Mouse (Mus musculus) CH12.LX (cell line): ENCODE data around the gene Opalin. TPM values are rescaled to one million over a fixed set of nuclear protein-coding genes. Genes with fewer than 3 reads are reported as not detected.

Experiments used
- DNase-seq: peaks from one replicate; pipeline ENCODE4 v3.0.0-alpha.2; 2013; ENCODE audit errors: extremely low read depth
- H3K27ac ChIP-seq: 2 replicates; pipeline ENCODE4 v1.5.1; 2012; ENCODE audit warnings: low read depth, mild to moderate bottlenecking, control low read depth, moderate library complexity; ENCODE audit not compliant: insufficient read depth
- H3K27me3 ChIP-seq: replicated peaks from 2 replicates; pipeline ENCODE3; 2012; ENCODE audit warnings: inconsistent platforms
- H3K36me3 ChIP-seq, 2 experiments: replicated peaks in 1 of 2; 2 replicates each; pipeline versions ENCODE3 to v1.6.1; 2012; ENCODE audit warnings: inconsistent platforms in 1 of 2, low read length in 1 of 2, mild to moderate bottlenecking in 1 of 2, mixed read lengths in 1 of 2, moderate library complexity in 1 of 2; ENCODE audit not compliant: control insufficient read depth in 1 of 2, insufficient read depth in 1 of 2
- H3K4me1 ChIP-seq, 2 experiments: 2 replicates each; pipeline ENCODE4 v1.6.1; 2012; ENCODE audit warnings: inconsistent platforms in 1 of 2, moderate library complexity in 1 of 2; ENCODE audit not compliant: insufficient read depth in 2 of 2, control insufficient read depth in 1 of 2
- H3K4me2 ChIP-seq: 2 replicates; pipeline ENCODE4 v1.6.1; 2012; ENCODE audit warnings: low read depth, mild to moderate bottlenecking, control low read depth; ENCODE audit not compliant: poor library complexity, insufficient read depth, severe bottlenecking
- H3K4me3 ChIP-seq, 3 experiments: fragments of 150-350 bp in 1 of 3; sonication (generic) in 1 of 3; replicated peaks in 1 of 3; 2 replicates each; pipeline versions ENCODE3 to v1.5.1; 2011 to 2012; ENCODE audit warnings: low read depth in 2 of 3, low read length in 2 of 3, mild to moderate bottlenecking in 2 of 3, moderate library complexity in 2 of 3, control low read depth in 1 of 3, improper control_type of control experiment in 1 of 3, inconsistent platforms in 1 of 3, mixed read lengths in 1 of 3; ENCODE audit not compliant: poor library complexity in 1 of 3
- H3K79me2 ChIP-seq: replicated peaks from 2 replicates; pipeline ENCODE4 v1.6.1; 2012; ENCODE audit warnings: mild to moderate bottlenecking, moderate library complexity; ENCODE audit not compliant: control insufficient read depth, poor library complexity, insufficient read depth, severe bottlenecking; ENCODE audit errors: extremely low read depth
- H3K9ac ChIP-seq: 2 replicates; pipeline ENCODE4 v1.6.1; 2012; ENCODE audit warnings: low read depth, mild to moderate bottlenecking, control low read depth, moderate library complexity; ENCODE audit not compliant: insufficient read depth
- H3K9me3 ChIP-seq: replicated peaks from 2 replicates; pipeline ENCODE3; 2012; ENCODE audit warnings: low read length, inconsistent platforms, mixed read lengths
- BHLHE40 ChIP-seq: IDR thresholded peaks from 2 replicates; pipeline ENCODE4 v1.6.1; 2011; ENCODE audit warnings: mild to moderate bottlenecking, low read depth, low read length, improper control_type of control experiment
- CHD1 ChIP-seq: IDR thresholded peaks from 2 replicates; pipeline ENCODE4 v1.6.1; 2012; ENCODE audit warnings: low read depth, low read length, improper control_type of control experiment, inconsistent platforms
- CHD2 ChIP-seq: IDR thresholded peaks from 2 replicates; pipeline ENCODE4 v1.6.1; 2011; ENCODE audit warnings: low read length, improper control_type of control experiment
- CTCF ChIP-seq, 2 experiments: IDR thresholded peaks in 1 of 2; conservative IDR thresholded peaks in 1 of 2; 2 replicates each; pipeline ENCODE4 v1.5.1; 2011 to 2012; ENCODE audit warnings: low read depth in 2 of 2, low read length in 2 of 2, improper control_type of control experiment in 1 of 2, inconsistent platforms in 1 of 2, mild to moderate bottlenecking in 1 of 2, moderate library complexity in 1 of 2
- E2F4 ChIP-seq: IDR thresholded peaks from 2 replicates; pipeline ENCODE4 v1.6.1; 2011; ENCODE audit warnings: low read depth, low read length, improper control_type of control experiment; ENCODE audit not compliant: insufficient replicate concordance
- EP300 ChIP-seq: IDR thresholded peaks from 2 replicates; pipeline ENCODE4 v1.6.1; 2011; ENCODE audit warnings: low read length, improper control_type of control experiment
- ETS1 ChIP-seq: conservative IDR thresholded peaks from 2 replicates; pipeline ENCODE4 v1.6.1; 2012; ENCODE audit warnings: low read depth, mild to moderate bottlenecking, inconsistent platforms, low read length, improper control_type of control experiment, moderate library complexity
- IRF4 ChIP-seq: IDR thresholded peaks from 2 replicates; pipeline ENCODE4 v1.6.1; 2014; ENCODE audit warnings: low read depth, mild to moderate bottlenecking, inconsistent platforms, low read length, improper control_type of control experiment
- MAFK ChIP-seq: IDR thresholded peaks from 2 replicates; pipeline ENCODE4 v1.6.1; 2011; ENCODE audit warnings: low read length, improper control_type of control experiment; ENCODE audit not compliant: insufficient replicate concordance
- MAX ChIP-seq: IDR thresholded peaks from 2 replicates; pipeline ENCODE4 v1.6.1; 2011; ENCODE audit warnings: low read length, improper control_type of control experiment
- MAZ ChIP-seq: IDR thresholded peaks from 2 replicates; pipeline ENCODE4 v1.6.1; 2012; ENCODE audit warnings: low read depth, mild to moderate bottlenecking, inconsistent platforms, low read length, improper control_type of control experiment, moderate library complexity
- POLR2A ChIP-seq: IDR thresholded peaks from 2 replicates; pipeline ENCODE4 v1.6.1; 2011; ENCODE audit warnings: low read depth, mild to moderate bottlenecking, improper control_type of control experiment, low read length
- RAD21 ChIP-seq: IDR thresholded peaks from 2 replicates; pipeline ENCODE4 v1.6.1; 2011; ENCODE audit warnings: low read depth, mild to moderate bottlenecking, low read length, improper control_type of control experiment, moderate library complexity
- SIN3A ChIP-seq: IDR thresholded peaks from 2 replicates; pipeline ENCODE4 v1.6.1; 2012; ENCODE audit warnings: low read length, improper control_type of control experiment, inconsistent platforms
- SMC3 ChIP-seq: IDR thresholded peaks from 2 replicates; pipeline ENCODE4 v1.6.1; 2011; ENCODE audit warnings: low read depth, low read length, improper control_type of control experiment
- TBP ChIP-seq: conservative IDR thresholded peaks from 2 replicates; pipeline ENCODE4 v1.6.1; 2011; ENCODE audit warnings: low read depth, low read length, improper control_type of control experiment
- TCF12 ChIP-seq: IDR thresholded peaks from 2 replicates; pipeline ENCODE4 v1.6.1; 2014; ENCODE audit warnings: low read depth, mild to moderate bottlenecking, inconsistent platforms, low read length, improper control_type of control experiment
- USF2 ChIP-seq: conservative IDR thresholded peaks from 2 replicates; pipeline ENCODE4 v1.6.1; 2011; ENCODE audit warnings: low read depth, low read length, improper control_type of control experiment
- ZC3H11A ChIP-seq: IDR thresholded peaks from 2 replicates; pipeline ENCODE4 v1.6.1; 2012; ENCODE audit warnings: low read depth, mild to moderate bottlenecking, inconsistent platforms, low read length, improper control_type of control experiment
- ZKSCAN1 ChIP-seq: IDR thresholded peaks from 2 replicates; pipeline ENCODE4 v1.6.1; 2012; ENCODE audit warnings: low read depth, inconsistent platforms, low read length, improper control_type of control experiment, borderline replicate concordance
- ZMIZ1 ChIP-seq: IDR thresholded peaks from 2 replicates; pipeline ENCODE4 v1.6.1; 2012; ENCODE audit warnings: low read depth, mild to moderate bottlenecking, inconsistent platforms, low read length, improper control_type of control experiment
- dilution Hi-C: fragments of 300-500 bp; cut with MboI; formaldehyde crosslinking; loops from 2 replicates; pipeline ENCODE4 v1.14.3; 2020; ENCODE audit warnings: low sequenced_read_pairs; ENCODE audit not compliant: extremely low pct_unique_long_range_greater_than_20kb, extremely low pct_ligation_motif_present
- in situ Hi-C: fragments of 300-500 bp; cut with MboI; formaldehyde crosslinking; loops from 3 replicates; pipeline ENCODE4 v1.14.3; 2019; ENCODE audit warnings: low sequenced_read_pairs, low pct_ligation_motif_present, low pct_unique_long_range_greater_than_20kb, mixed read lengths
- polyA plus RNA-seq: library from polyadenylated mRNA; unstranded; fragments of >175 nt; gene quantifications from 2 replicates; pipeline ENCODE4 v1.2.1, GENCODE M21; 2012; ENCODE audit warnings: low read depth; ENCODE audit not compliant: insufficient read length
- total RNA-seq, 2 experiments: library from RNA; depleted of rRNA; stranded (reverse); fragments of 300-350 nt in 1 of 2; fragments of >200 nt in 1 of 2; gene quantifications; 2 replicates each; pipeline ENCODE4 v1.2.3; 2012 to 2014

Gene Opalin
- total and polyA plus RNA-seq, 3 experiments, result not detected

DNA sequence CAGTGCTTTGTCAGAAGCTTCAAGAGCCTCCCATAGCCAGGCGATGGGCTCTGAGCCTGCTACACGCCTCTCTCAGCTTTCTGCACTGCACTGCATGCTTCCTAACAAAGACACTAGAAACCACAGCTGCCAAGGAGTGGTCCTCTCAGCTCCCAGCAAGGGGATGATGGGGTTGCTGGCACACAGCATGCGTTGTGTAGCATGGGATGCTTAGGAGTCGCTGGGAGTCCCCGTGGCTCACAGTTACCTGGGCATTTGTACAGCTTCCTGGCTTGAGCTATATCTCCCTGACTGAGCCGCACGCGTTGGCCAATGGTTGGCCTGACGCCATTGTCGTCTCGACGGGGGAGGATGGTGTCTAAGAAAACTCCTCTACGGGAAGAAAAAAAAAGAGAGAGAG lies 43.0 kb upstream of the Opalin start:
- DNase-seq, result no peak
- H3K4me3 ChIP-seq, result no peak overlapping the region
- no peaks in the 10 kb centered on the region for H3K79me2 ChIP-seq
- no peaks in the 10 kb centered on the region for H3K36me3 ChIP-seq
- dilution Hi-C loops (no loop called here), in situ Hi-C loops (no loop called here)
- H3K4me2 ChIP-seq, result no peak overlapping the region
- no peak overlapping the region for H3K9ac ChIP-seq
- H3K27me3 ChIP-seq, result peaks cover 21% of the 10 kb centered on the region
- H3K4me1 ChIP-seq, result peaks cover 0 to 2% of the 10 kb centered on the region in 2 experiments; a peak in 1 of 4 replicates
- no peak overlapping the region for H3K27ac ChIP-seq
- H3K9me3 ChIP-seq, result no peaks in the 10 kb centered on the region
- TF ChIP-seq POLR2A, result no peak
- TF ChIP-seq CHD1, result no peak

DNA sequence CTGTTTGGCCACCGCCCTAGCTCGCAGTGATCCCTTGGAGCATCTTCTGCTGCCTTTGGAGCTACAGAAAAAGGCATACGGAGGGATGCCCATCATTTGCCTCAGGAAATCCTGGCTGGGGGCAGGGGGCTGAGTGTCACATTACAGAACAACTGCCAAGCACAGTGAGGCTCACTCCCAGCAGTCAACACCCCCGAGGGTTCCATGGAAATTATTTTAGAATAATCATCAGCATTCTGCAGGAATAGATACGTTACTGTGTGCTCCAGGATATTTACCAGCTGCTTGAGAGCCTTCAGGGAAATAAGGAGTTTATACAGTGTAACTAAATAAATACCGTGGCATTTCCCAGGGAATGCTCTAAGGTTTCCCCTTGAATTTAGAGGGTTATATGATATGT lies 41.4 kb upstream of the Opalin start:
- in situ Hi-C loops (no loop called here), dilution Hi-C loops (no loop called here)
- TF ChIP-seq RAD21 (no peak), MAFK (no peak), SIN3A (no peak), ZMIZ1 (no peak), IRF4 (no peak), POLR2A (no peak), EP300 (no peak), BHLHE40 (no peak), ETS1 (no peak), USF2 (no peak), MAZ (no peak), ZKSCAN1 (no peak), ZC3H11A (no peak), TCF12 (no peak), MAX (no peak), E2F4 (no peak), SMC3 (no peak), TBP (no peak), CTCF (conservative IDR thresholded peaks at IDR 0.05 in 1 of 2, IDR thresholded peaks at IDR 0.05 in 1 of 2; ENCODE audit: low read depth in 2 of 2, low read length in 2 of 2) (no peak), CHD2 (no peak)
- Histone ChIP-seq H3K4me1 (peaks cover 0 to 2% of the 10 kb centered on the region in 2 experiments; a peak in 1 of 4 replicates), H3K36me3 (no peaks in the 10 kb centered on the region), H3K9me3 (no peaks in the 10 kb centered on the region), H3K4me2 (no peak overlapping the region), H3K9ac (no peak overlapping the region), H3K79me2 (no peaks in the 10 kb centered on the region), H3K4me3 (no peak overlapping the region), H3K27me3 (peaks cover 21% of the 10 kb centered on the region), H3K27ac (no peak overlapping the region)
- no peak for DNase-seq
